8 mouse cellular contexts compared by ENCODE assay signal in the genomic region with DNA sequence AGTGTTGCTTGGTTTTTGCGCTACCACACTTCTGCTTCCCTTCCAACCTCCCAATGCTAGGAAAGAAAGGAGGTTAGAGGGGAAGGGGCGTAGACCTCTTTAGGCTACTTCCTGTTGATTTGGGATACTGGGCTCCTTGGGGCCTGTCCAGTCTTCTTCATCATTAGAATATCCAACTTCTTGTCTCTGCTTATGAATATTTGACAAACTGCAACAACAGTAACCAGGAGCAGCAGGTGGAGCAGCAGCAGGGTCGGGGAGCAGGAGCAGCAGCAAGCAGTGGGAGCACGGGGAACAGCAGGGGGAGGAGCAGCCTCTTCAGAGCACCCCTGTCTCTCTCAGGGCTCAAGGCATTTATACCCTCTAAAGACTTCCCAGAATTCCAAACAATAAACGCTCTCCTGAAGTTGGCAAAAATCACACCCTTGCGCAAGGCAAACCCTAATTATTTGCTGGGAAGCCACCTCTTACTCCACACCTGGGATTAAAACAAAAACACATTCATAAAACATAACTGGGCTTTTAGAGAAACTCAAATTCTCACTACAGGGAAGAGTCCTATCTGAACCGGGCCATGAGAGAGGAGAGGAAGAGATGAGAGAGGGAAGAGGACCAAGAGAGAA. TPM values are rescaled to one million over a fixed set of nuclear protein-coding genes. Genes with fewer than 3 reads are reported as not detected.
A peak's percentile ranks its signal among the peaks of the same experiment; 100 is the strongest.
DNase-seq lines count a peak whose midpoint lies in the region; ATAC-seq lines count a peak whose summit lies in the region.

No protein-coding gene starts in this region.

- H3K27me3 ChIP-seq in lung, embryonic 15.5 days, result no peaks in the 10 kb centered on the region
- H3K27me3 ChIP-seq in embryonic facial prominence, embryonic 13.5 days, result no peaks in the 10 kb centered on the region
- no peaks in the 10 kb centered on the region for H3K27me3 ChIP-seq in intestine, embryonic 16.5 days (replicated peaks; ENCODE audit: control insufficient read depth, insufficient read depth, low read length)
- H3K27me3 ChIP-seq in neural tube, embryonic 15.5 days (replicated peaks), result no peaks in the 10 kb centered on the region

- H3K9me3 ChIP-seq in lung, embryonic 15.5 days, result no peaks in the 10 kb centered on the region
- H3K9me3 ChIP-seq in embryonic facial prominence, embryonic 13.5 days, result no peaks in the 10 kb centered on the region
- no peaks in the 10 kb centered on the region for H3K9me3 ChIP-seq in intestine, embryonic 16.5 days (ENCODE audit: control insufficient read depth, low read length)
- H3K9me3 ChIP-seq in neural tube, embryonic 15.5 days (replicated peaks), result no peaks in the 10 kb centered on the region

- peak overlapping the region; percentile 93; the same call in 1 of the 2 replicates for H3K9ac ChIP-seq in lung, embryonic 15.5 days
- H3K9ac ChIP-seq in embryonic facial prominence, embryonic 13.5 days, result peak overlapping the region; percentile 86
- H3K9ac ChIP-seq in intestine, embryonic 16.5 days (ENCODE audit: low read depth, low read length), result peak overlapping the region; percentile 95
- peak overlapping the region; percentile 83; the same call in 1 of the 2 replicates for H3K9ac ChIP-seq in neural tube, embryonic 15.5 days (replicated peaks)

- H3K4me1 ChIP-seq in lung, embryonic 15.5 days, result peaks cover 30% of the 10 kb centered on the region
- peaks cover 32% of the 10 kb centered on the region for H3K4me1 ChIP-seq in embryonic facial prominence, embryonic 13.5 days
- peaks cover 25% of the 10 kb centered on the region for H3K4me1 ChIP-seq in intestine, embryonic 16.5 days (ENCODE audit: control insufficient read depth, insufficient read depth, low read length)
- peaks cover 25% of the 10 kb centered on the region for H3K4me1 ChIP-seq in neural tube, embryonic 15.5 days

- ATAC-seq in lung, embryonic 15.5 days (ENCODE audit: borderline replicate concordance, extremely low read depth, low FRiP score, low TSS enrichment), result no peak
- ATAC-seq in embryonic facial prominence, embryonic 13.5 days (ENCODE audit: insufficient number of reproducible peaks, insufficient read depth, low FRiP score, low TSS enrichment, low read depth), result no peak
- no peak for ATAC-seq in intestine, embryonic 16.5 days
- ATAC-seq in neural tube, embryonic 15.5 days (ENCODE audit: low FRiP score), result no peak

- DNase-seq in lung, postnatal 10 days, result no peak
- DNase-seq in urinary bladder, postnatal 4 days (ENCODE audit: low spot score in 2 of 2), result no peak
- no peak for DNase-seq in layer of hippocampus, adult 8-10 months (ENCODE audit: low spot score in 2 of 2)
- no peak for DNase-seq in cerebellum, postnatal 14 days

- 72% methylated on average over 7 of the region's 7 CpGs for WGBS in lung, embryonic 15.5 days
- 79% methylated on average over 7 of the region's 7 CpGs for WGBS in embryonic facial prominence, embryonic 13.5 days
- 70% methylated on average over 7 of the region's 7 CpGs for WGBS in intestine, embryonic 16.5 days
- WGBS in neural tube, embryonic 15.5 days, result 76% methylated on average over 7 of the region's 7 CpGs

- peaks cover 15% of the 10 kb centered on the region for H3K36me3 ChIP-seq in lung, embryonic 15.5 days
- H3K36me3 ChIP-seq in embryonic facial prominence, embryonic 13.5 days, result peaks cover 6% of the 10 kb centered on the region
- peaks cover 6% of the 10 kb centered on the region for H3K36me3 ChIP-seq in intestine, embryonic 16.5 days (ENCODE audit: control insufficient read depth, insufficient read depth, low read length)
- H3K36me3 ChIP-seq in neural tube, embryonic 15.5 days, result no peaks in the 10 kb centered on the region

- peak overlapping the region; percentile 99 for H3K27ac ChIP-seq in lung, embryonic 15.5 days
- H3K27ac ChIP-seq in embryonic facial prominence, embryonic 13.5 days, result peak overlapping the region; percentile 98
- peak overlapping the region; percentile 99 for H3K27ac ChIP-seq in intestine, embryonic 16.5 days (ENCODE audit: low read length)
- H3K27ac ChIP-seq in neural tube, embryonic 15.5 days (replicated peaks), result peak overlapping the region; percentile 99

- peak overlapping the region; percentile 79 for H3K4me3 ChIP-seq in lung, embryonic 15.5 days
- peak overlapping the region; percentile 69 for H3K4me3 ChIP-seq in embryonic facial prominence, embryonic 13.5 days
- H3K4me3 ChIP-seq in intestine, embryonic 16.5 days (ENCODE audit: low read length), result peak overlapping the region; percentile 76
- H3K4me3 ChIP-seq in neural tube, embryonic 15.5 days (replicated peaks), result peak overlapping the region; percentile 67; the same call in 1 of the 2 replicates

- H3K4me2 ChIP-seq in lung, embryonic 15.5 days, result peak overlapping the region; percentile 85
- H3K4me2 ChIP-seq in embryonic facial prominence, embryonic 13.5 days, result peak overlapping the region; percentile 88
- peak overlapping the region; percentile 92 for H3K4me2 ChIP-seq in intestine, embryonic 16.5 days (ENCODE audit: low read depth, low read length)
- H3K4me2 ChIP-seq in neural tube, embryonic 15.5 days, result peak overlapping the region; percentile 92

RNA-seq across cellular contexts. Expression of gene Birc5, which starts 1.3 kb away (rescaled TPM):
- polyA plus RNA-seq in lung, embryonic 15.5 days (2015; fragmentation: Nextera tagmentation; extraction: Ambion mirVana), result 352 and 368 TPM in 2 replicates
- polyA plus RNA-seq in embryonic facial prominence, embryonic 13.5 days (2015; fragmentation: Nextera tagmentation; extraction: Ambion mirVana), result 326 and 344 TPM in 2 replicates
- 259 and 306 TPM in 2 replicates for polyA plus RNA-seq in intestine, embryonic 16.5 days (2015; fragmentation: Nextera tagmentation; extraction: Ambion mirVana)
- polyA plus RNA-seq in neural tube, embryonic 15.5 days (2015; fragmentation: Nextera tagmentation; extraction: Ambion mirVana), result 26.7 and 88.4 TPM in 2 replicates
- 1 to 10 TPM in 2 of 4 experiments, under 1 TPM in 2; 0.12 to 1.6 (median 0.86) TPM for total RNA-seq in layer of hippocampus, adult 8-10 months (2022)

RNA-seq across cellular contexts. Expression of gene Tmem235, which starts 12.8 kb away (rescaled TPM):
- not detected in 2 replicates for polyA plus RNA-seq in lung, embryonic 15.5 days (2015; fragmentation: Nextera tagmentation; extraction: Ambion mirVana)
- polyA plus RNA-seq in embryonic facial prominence, embryonic 13.5 days (2015; fragmentation: Nextera tagmentation; extraction: Ambion mirVana), result not detected in 2 replicates
- polyA plus RNA-seq in intestine, embryonic 16.5 days (2015; fragmentation: Nextera tagmentation; extraction: Ambion mirVana), result 0.07 TPM in 1 of 2 replicates, not detected in the other
- not detected in 2 replicates for polyA plus RNA-seq in neural tube, embryonic 15.5 days (2015; fragmentation: Nextera tagmentation; extraction: Ambion mirVana)
- total RNA-seq in layer of hippocampus, adult 8-10 months (2022), result under 1 TPM in 1 of 4 experiments, not detected in 3; 0.24 TPM

RNA-seq across cellular contexts. Expression of gene Tk1, which starts 21.8 kb away (rescaled TPM):
- 145 and 147 TPM in 2 replicates for polyA plus RNA-seq in lung, embryonic 15.5 days (2015; fragmentation: Nextera tagmentation; extraction: Ambion mirVana)
- 143 and 150 TPM in 2 replicates for polyA plus RNA-seq in embryonic facial prominence, embryonic 13.5 days (2015; fragmentation: Nextera tagmentation; extraction: Ambion mirVana)
- polyA plus RNA-seq in intestine, embryonic 16.5 days (2015; fragmentation: Nextera tagmentation; extraction: Ambion mirVana), result 119 and 147 TPM in 2 replicates
- 15.6 and 42.9 TPM in 2 replicates for polyA plus RNA-seq in neural tube, embryonic 15.5 days (2015; fragmentation: Nextera tagmentation; extraction: Ambion mirVana)
- total RNA-seq in layer of hippocampus, adult 8-10 months (2022), result 1 to 10 TPM in 1 of 4 experiments, under 1 TPM in 3; 0.54 to 1.3 (median 0.88) TPM

RNA-seq across cellular contexts. Expression of gene Afmid, which starts 22.0 kb away (rescaled TPM):
- 3.8 and 5.3 TPM in 2 replicates for polyA plus RNA-seq in lung, embryonic 15.5 days (2015; fragmentation: Nextera tagmentation; extraction: Ambion mirVana)
- polyA plus RNA-seq in embryonic facial prominence, embryonic 13.5 days (2015; fragmentation: Nextera tagmentation; extraction: Ambion mirVana), result 4.2 and 5.1 TPM in 2 replicates
- polyA plus RNA-seq in intestine, embryonic 16.5 days (2015; fragmentation: Nextera tagmentation; extraction: Ambion mirVana), result 9.6 and 10.7 TPM in 2 replicates
- polyA plus RNA-seq in neural tube, embryonic 15.5 days (2015; fragmentation: Nextera tagmentation; extraction: Ambion mirVana), result 6.0 and 8.0 TPM in 2 replicates
- 1 to 10 TPM; 4.0 to 5.4 (median 4.2) TPM for total RNA-seq in layer of hippocampus, adult 8-10 months (2022)

RNA-seq across cellular contexts. Expression of gene Tha1, which starts 25.6 kb away (rescaled TPM):
- 5.0 and 5.4 TPM in 2 replicates for polyA plus RNA-seq in lung, embryonic 15.5 days (2015; fragmentation: Nextera tagmentation; extraction: Ambion mirVana)
- 2.7 and 2.9 TPM in 2 replicates for polyA plus RNA-seq in embryonic facial prominence, embryonic 13.5 days (2015; fragmentation: Nextera tagmentation; extraction: Ambion mirVana)
- polyA plus RNA-seq in intestine, embryonic 16.5 days (2015; fragmentation: Nextera tagmentation; extraction: Ambion mirVana), result 12.2 and 13.7 TPM in 2 replicates
- 4.7 and 5.0 TPM in 2 replicates for polyA plus RNA-seq in neural tube, embryonic 15.5 days (2015; fragmentation: Nextera tagmentation; extraction: Ambion mirVana)
- total RNA-seq in layer of hippocampus, adult 8-10 months (2022), result 1 to 10 TPM; 3.1 to 5.9 (median 5.6) TPM
